Mouse (Mus musculus) megakaryocyte, adult 5-6 weeks (primary cell): Measurements from ENCODE around the gene Hes7. TPM values are rescaled to one million over a fixed set of nuclear protein-coding genes. Genes with fewer than 3 reads are reported as not detected.

ENCODE experiments used
- ATAC-seq: 2 replicates; pipeline ENCODE4 v1.8.0; 2016; ENCODE audit warnings: mild to moderate bottlenecking, inconsistent platforms; ENCODE audit not compliant: poor library complexity, severe bottlenecking
- total RNA-seq, 2 experiments: library from RNA; stranded (forward) in 1 of 2; stranded (reverse) in 1 of 2; fragments of 153-499, 151-499 nt in 1 of 2; fragments of 221-1000, 200-1000 nt in 1 of 2; gene quantifications; 2 replicates each; pipeline versions ENCODE4 v1.2.3 to v1.2.4; 2015 to 2017

The Hes7 gene
- total RNA-seq, 2 experiments from 2014 or later = not detected

DNA sequence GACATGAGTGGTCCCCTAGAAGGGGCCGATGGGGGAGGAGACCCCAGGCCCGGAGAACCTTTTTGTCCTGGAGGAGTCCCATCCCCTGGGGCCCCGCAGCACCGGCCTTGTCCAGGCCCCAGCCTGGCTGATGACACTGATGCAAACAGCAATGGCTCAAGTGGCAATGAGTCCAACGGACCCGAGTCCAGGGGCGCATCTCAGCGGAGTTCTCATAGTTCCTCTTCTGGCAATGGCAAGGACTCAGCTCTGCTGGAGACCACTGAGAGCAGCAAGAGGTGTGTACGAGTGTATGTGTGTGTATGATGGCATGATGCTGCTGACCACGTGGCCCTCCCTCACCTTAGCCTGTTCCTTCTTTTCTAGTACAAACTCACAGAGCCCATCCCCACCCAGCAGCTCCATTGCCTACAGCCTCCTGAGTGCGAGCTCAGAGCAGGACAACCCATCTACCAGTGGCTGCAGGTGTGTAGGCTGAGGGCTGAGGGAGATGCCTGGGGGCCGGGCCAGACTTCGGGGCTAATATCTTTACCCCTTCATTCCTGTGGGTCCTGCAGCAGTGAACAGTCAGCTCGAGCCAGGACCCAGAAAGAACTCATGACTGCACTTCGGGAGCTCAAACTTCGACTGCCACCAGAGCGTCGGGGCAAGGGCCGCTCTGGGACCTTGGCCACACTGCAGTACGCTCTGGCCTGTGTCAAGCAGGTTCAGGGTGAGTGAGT lies 19.4 kb upstream of the Hes7 start:
- no peak for ATAC-seq

GRCm38 (mm10) chr11:69101604-69102402 lies 18.4 kb upstream of the Hes7 start:
- ATAC-seq = no peak

DNA sequence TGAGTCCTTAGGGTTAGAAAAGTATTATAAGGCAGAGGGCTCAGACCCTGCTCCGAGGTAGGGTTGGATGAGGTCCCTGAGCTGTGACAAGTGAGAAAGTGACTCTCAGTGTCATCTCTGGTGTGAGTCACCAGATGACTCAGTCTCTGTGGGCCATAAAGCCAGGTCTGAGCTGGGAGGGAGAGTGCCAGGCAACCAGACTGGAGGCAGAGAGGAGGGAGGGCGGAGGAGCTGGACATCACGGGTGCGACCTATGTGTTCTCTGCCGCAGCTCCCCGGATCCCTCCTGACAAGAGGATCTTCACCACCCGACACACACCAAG lies 17.8 kb upstream of the Hes7 start:
- ATAC-seq = no peak

- no peak for ATAC-seq
Observed at GRCm38 (mm10) chr11:69103121-69103520, 17.1 kb upstream of the Hes7 start.

GRCm38 (mm10) chr11:69103531-69104435 lies 16.4 kb upstream of the Hes7 start:
- no peak for ATAC-seq

GRCm38 (mm10) chr11:69104487-69104886 lies 15.7 kb upstream of the Hes7 start:
- no peak for ATAC-seq

DNA sequence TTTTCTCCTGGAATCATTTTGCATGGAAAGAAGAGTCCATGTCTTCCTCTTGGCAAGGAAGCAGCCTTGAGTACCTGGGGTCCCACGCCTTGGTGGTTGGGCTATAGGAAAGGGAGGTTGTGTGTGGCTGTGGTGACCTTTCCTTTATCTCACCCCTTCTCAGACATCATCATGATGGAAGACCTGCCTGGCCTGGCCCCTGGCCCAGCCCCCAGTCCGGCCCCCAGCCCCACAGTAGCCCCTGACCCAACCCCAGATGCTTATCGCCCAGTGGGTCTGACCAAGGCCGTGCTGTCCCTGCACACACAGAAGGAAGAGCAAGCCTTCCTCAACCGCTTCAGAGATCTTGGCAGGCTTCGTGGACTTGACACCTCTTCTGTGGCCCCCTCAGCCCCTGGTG lies 15.0 kb upstream of the Hes7 start:
- no peak for ATAC-seq

- ATAC-seq = no peak
Observed at GRCm38 (mm10) chr11:69105796-69106195, 14.4 kb upstream of the Hes7 start.

DNA sequence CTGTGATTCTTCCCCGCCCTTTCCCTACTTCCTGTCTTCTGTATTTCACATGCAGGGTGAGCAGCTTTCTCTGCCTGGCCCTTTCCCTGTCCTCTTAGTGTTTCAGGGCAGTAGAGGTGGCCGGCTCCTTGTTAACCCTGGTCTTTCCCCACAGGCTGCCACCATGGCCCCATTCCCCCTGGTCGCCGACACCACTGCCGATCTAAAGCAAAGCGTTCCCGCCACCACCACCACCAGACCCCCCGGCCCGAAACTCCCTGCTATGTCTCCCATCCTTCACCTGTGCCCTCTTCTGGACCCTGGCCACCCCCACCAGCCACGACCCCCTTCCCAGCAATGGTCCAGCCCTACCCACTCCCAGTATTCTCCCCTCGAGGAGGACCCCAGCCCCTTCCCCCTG lies 13.9 kb upstream of the Hes7 start:
- ATAC-seq = no peak

- no peak for ATAC-seq
Observed at GRCm38 (mm10) chr11:69106842-69107241, 13.4 kb upstream of the Hes7 start.

DNA sequence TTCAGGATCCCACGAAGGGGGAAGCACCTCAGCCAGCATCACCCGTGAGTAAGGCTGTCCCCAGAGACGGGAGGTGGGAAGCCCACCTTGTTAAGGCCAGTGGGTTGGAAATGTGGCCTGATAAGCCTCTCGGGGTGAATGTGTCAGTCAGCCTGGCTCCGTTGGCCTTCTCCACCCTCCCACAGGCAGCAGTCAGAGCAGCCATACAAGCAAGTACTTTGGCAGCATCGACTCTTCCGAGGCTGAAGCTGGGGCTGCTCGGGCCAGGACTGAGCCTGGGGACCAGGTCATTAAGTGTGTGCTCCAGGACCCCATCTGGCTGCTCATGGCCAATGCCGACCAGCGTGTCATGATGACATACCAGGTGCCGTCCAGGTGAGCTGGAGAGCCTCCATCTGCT lies 12.5 kb upstream of the Hes7 start:
- no peak for ATAC-seq

- no peak for ATAC-seq
Observed at GRCm38 (mm10) chr11:69108223-69108622, 12.0 kb upstream of the Hes7 start.

DNA sequence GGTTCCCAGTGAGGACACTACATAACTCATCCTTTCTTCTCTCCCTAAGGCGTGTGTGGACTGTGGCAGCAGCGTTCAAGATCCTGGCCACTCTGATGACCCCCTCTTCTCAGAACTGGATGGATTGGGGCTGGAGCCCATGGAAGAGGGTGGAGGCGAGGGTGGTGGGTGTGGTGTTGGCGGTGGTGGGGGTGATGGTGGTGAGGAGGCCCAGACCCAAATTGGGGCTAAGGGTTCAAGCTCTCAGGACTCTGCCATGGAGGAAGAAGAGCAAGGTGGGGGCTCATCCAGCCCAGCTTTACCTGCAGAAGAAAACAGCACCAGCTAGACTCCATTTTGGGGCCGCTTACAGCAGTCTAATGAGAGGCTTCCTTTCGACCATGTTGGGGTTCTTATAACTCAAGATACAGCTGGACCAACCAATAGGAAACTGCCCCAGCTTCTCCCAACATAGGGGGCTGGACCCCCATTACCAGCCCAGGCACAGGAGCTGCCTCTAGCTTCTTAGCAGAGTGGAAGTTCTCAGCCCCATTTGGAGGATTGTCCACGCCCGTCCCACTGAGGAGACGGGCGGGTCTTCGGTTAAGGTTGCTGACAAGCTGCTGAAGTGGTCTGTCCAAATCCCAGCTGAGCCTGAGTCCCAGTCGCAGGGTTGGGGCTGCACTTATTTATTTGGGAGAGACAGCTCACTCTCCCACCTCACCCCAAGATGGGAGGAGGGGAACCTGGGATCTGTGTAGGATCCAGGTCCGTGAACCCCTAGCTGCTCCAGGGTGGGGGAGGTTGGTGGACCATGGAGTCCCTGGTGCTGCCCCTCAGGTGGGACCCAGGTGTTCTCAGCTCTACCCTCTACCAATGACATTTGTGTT lies 10.9 kb upstream of the Hes7 start:
- ATAC-seq = no peak

GRCm38 (mm10) chr11:69110319-69111046 lies 9.7 kb upstream of the Hes7 start:
- peak; percentile 82 for ATAC-seq

DNA sequence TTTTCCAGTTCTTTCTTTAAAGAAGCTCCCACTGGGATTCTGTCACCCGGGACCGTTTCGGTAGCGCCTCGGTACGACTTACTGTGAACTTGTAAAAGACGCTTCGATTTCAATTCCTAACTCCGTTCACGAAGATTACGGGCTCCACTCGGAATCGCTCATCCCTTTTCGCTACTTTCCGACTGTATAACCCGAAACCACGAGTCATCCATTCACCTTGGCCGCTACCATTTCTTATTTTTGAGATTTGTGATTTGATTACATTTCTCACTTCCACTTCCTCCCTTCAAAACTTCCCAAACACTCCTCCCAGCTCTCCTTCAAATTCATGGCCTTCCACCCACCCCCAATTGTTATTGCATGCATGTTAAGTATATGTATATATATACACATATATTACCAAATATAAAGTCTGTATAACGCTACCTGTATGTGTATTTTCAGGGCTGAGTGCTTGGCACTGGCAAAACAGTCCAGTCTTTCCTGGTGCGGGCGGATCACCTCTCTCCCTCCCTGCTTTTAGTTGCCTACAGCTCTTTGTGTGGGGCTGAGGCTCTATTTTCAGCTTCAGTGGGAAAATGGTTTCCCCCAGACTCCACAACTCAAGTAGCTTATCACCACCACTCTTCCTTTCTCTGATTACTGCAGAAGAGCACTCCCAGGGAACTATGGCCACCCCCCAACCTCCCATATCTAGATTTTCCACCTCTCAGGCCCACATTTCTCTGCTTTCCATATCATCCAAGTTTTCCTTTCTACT lies 9.0 kb upstream of the Hes7 start:
- ATAC-seq = no peak

GRCm38 (mm10) chr11:69111865-69112264 lies 8.3 kb upstream of the Hes7 start:
- ATAC-seq = no peak

DNA sequence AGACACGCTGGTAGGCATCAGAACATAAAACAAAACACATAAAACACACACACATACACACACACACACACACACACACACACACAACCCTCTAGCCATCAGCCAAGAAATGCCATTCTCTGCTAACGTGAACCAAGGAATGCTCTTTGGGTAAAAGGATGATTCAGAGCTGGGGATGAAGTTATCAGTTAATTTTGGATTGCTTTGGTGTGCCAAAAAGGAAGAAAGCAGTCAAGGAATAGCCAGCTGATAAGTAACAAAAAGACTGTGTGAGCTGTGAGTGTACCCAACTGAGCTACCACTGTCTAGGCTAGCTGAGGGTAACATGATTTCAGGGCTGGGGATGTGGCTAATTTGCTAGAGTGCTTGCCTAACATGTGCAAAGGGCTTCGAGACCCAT lies 6.2 kb upstream of the Hes7 start:
- no peak for ATAC-seq

DNA sequence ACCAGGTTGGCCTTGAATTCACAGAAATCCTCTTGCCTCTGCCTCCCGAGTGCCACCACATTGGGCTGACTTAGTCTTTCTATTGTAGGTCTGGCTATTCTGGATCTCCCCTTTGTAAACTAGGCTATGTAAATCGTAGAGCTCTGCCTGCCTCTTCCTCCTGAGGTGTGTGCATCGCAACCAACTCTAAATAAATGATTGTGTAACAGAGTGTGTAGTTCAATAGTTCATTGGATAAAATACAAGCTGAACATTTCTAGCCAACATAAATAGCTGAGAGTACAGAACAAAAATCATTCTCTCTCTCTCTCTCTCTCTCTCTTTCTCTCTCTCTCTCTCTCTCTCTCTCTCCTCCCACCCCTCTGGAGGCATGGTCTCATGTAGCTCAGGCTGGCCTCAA lies 5.6 kb upstream of the Hes7 start:
- no peak for ATAC-seq

DNA sequence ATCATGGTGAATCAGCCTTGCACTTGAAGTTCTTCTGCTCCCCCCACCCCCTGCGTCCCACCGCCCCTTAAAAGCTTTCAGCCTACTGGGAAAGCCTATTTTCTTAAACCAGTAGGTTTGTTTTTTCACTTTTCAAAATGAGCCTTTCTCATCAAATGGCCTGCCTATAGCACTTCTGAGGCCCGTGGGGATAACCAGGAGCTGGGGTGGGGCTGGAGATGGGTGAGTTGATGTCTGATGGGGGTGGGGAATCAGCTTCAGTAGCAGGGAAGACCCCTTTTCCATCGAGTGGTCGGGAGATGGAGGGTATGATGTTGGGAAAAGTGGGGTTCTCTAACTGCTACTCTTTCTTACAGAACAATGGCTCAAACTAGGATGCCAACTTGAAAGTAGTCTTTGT lies 3.4 kb upstream of the Hes7 start:
- ATAC-seq = no peak
